Mouse (Mus musculus) cerebellum, adult (tissue): ENCODE data around the gene Nfia.
A peak's percentile ranks its signal among the peaks of the same experiment; 100 is the strongest.

Source experiments
- ATAC-seq: cut with Nextera tagmentation; 2 replicates; pipeline ENCODE4 v1.9.2; 2017; ENCODE audit warnings: mild to moderate bottlenecking, moderate library complexity, mixed read lengths; ENCODE audit not compliant: insufficient number of reproducible peaks, low FRiP score, low TSS enrichment

Gene Nfia

GRCm38 (mm10) chr4:98027412-98027811 is 254.9 kb downstream of the Nfia start:
- no peak for ATAC-seq

GRCm38 (mm10) chr4:98031871-98032270 is 259.3 kb downstream of the Nfia start:
- no peak for ATAC-seq

- ATAC-seq = no peak
These were observed 259.8 kb downstream of the Nfia start for GRCm38 (mm10) chr4:98032332-98032731.

GRCm38 (mm10) chr4:98039095-98039494 is 266.6 kb downstream of the Nfia start:
- no peak for ATAC-seq

- ATAC-seq = no peak
These were observed 267.6 kb downstream of the Nfia start for GRCm38 (mm10) chr4:98040179-98040578.

GRCm38 (mm10) chr4:98044611-98045010 is 272.1 kb downstream of the Nfia start:
- no peak for ATAC-seq

GRCm38 (mm10) chr4:98047369-98047768 is 274.8 kb downstream of the Nfia start:
- peak; percentile 84 for ATAC-seq

GRCm38 (mm10) chr4:98049584-98049983 is 277.1 kb downstream of the Nfia start:
- ATAC-seq = no peak

GRCm38 (mm10) chr4:98050003-98050620 is 277.6 kb downstream of the Nfia start:
- no peak for ATAC-seq

- ATAC-seq = no peak
These were observed 278.2 kb downstream of the Nfia start for GRCm38 (mm10) chr4:98050781-98051180.

GRCm38 (mm10) chr4:98051326-98051725 is 278.8 kb downstream of the Nfia start:
- no peak for ATAC-seq

GRCm38 (mm10) chr4:98055036-98055435 is 282.5 kb downstream of the Nfia start:
- no peak for ATAC-seq

- no peak for ATAC-seq
These were observed 284.0 kb downstream of the Nfia start for GRCm38 (mm10) chr4:98056396-98057020.

- no peak for ATAC-seq
These were observed 284.7 kb downstream of the Nfia start for GRCm38 (mm10) chr4:98057246-98057645.

- no peak for ATAC-seq
These were observed 285.2 kb downstream of the Nfia start for GRCm38 (mm10) chr4:98057721-98058120.

- ATAC-seq = no peak
These were observed 285.6 kb downstream of the Nfia start for GRCm38 (mm10) chr4:98058182-98058581.

GRCm38 (mm10) chr4:98060601-98061000 is 288.1 kb downstream of the Nfia start:
- ATAC-seq = no peak

GRCm38 (mm10) chr4:98061086-98061485 is 288.6 kb downstream of the Nfia start:
- no peak for ATAC-seq

GRCm38 (mm10) chr4:98063280-98063679 is 290.7 kb downstream of the Nfia start:
- ATAC-seq = no peak

- ATAC-seq = no peak
These were observed 303.6 kb downstream of the Nfia start for GRCm38 (mm10) chr4:98076106-98076505.

GRCm38 (mm10) chr4:98076624-98077023 is 304.1 kb downstream of the Nfia start:
- ATAC-seq = no peak

- no peak for ATAC-seq
These were observed 308.1 kb downstream of the Nfia start for GRCm38 (mm10) chr4:98080586-98080985.
